In the genomic region with DNA sequence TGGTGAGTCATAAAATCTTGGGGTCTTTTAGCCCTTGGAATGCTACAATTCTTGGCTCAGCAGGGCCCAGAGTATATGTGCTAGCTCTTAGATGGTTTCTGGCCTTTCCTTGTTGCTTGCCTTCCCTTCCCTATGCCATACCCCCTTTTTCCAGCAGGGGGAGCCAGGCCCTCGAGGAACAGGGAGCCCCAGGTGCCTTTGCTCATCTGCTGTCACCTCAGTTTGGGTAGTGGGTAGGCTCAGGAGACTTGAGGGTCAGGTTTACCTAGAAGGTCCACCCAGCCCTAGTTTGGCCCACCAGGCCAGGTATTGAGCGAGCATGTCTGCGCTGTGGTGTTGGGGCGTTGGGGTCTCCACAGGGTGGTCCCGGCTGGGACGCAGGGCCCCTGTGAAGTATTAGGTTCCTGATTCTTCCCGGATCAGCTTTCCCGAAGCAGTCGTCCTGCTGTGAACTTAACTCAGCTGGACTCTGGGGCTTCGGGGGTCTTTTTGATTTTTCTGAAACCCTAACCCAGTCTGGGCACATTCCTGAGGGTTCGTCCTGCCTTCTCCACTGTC, we compare ENCODE assay signal across 8 mouse cellular contexts. TPM values are rescaled to one million over a fixed set of nuclear protein-coding genes. Genes with fewer than 3 reads are reported as not detected.
A peak's percentile ranks its signal among the peaks of the same experiment; 100 is the strongest.
DNase-seq lines count a peak whose midpoint lies in the region; ATAC-seq and TF ChIP-seq lines count a peak whose summit lies in the region.

No protein-coding gene starts in this region.

- 7% methylated on average over 11 of the region's 11 CpGs for WGBS in kidney, adult 2 months
- 18% methylated on average over 11 of the region's 11 CpGs for WGBS in limb, embryonic 11.5 days

- H3K9ac ChIP-seq in limb, embryonic 11.5 days (ENCODE audit: low read length): no peak overlapping the region

- peak; percentile 38; the same call in 1 of the 2 replicates for ATAC-seq in granulocyte monocyte progenitor cell, adult 5-6 weeks (replicated peaks; ENCODE audit: poor library complexity, severe bottlenecking)
- ATAC-seq in limb, embryonic 11.5 days (ENCODE audit: insufficient number of reproducible peaks, low FRiP score, low TSS enrichment, low read depth): no peak; the same call in 1 of the 2 replicates

- no peaks in the 10 kb centered on the region for H3K27me3 ChIP-seq in kidney, adult 2 months (replicated peaks; ENCODE audit: control insufficient read depth, insufficient read depth, low read length)
- H3K27me3 ChIP-seq in limb, embryonic 11.5 days (ENCODE audit: control insufficient read depth, insufficient read depth, low read length): no peaks in the 10 kb centered on the region
- H3K27me3 ChIP-seq in splenic B cell, adult 2 months (ENCODE audit: control insufficient read depth, insufficient read depth, low read length, poor library complexity, severe bottlenecking): no peaks in the 10 kb centered on the region

- no peak overlapping the region for H3K4me2 ChIP-seq in limb, embryonic 11.5 days (ENCODE audit: low read depth, severe bottlenecking)

- intact Hi-C loops in heart, postnatal 25 days (cut with DNase I): no loop called here

- H3K36me3 ChIP-seq in kidney, adult 2 months (ENCODE audit: control insufficient read depth, insufficient read depth, low read length): no peaks in the 10 kb centered on the region
- H3K36me3 ChIP-seq in limb, embryonic 11.5 days (ENCODE audit: control insufficient read depth, insufficient read depth, low read length): no peaks in the 10 kb centered on the region
- no peaks in the 10 kb centered on the region for H3K36me3 ChIP-seq in splenic B cell, adult 2 months (ENCODE audit: control insufficient read depth, insufficient read depth, low read length, poor library complexity, severe bottlenecking)

- no peaks in the 10 kb centered on the region for H3K9me3 ChIP-seq in limb, embryonic 11.5 days (ENCODE audit: control insufficient read depth, low read length)

- H3K27ac ChIP-seq in kidney, adult 2 months (ENCODE audit: insufficient read depth, low read depth, low read length): no peak overlapping the region
- H3K27ac ChIP-seq in limb, embryonic 11.5 days (replicated peaks; ENCODE audit: low read depth, low read length): no peak overlapping the region

- no peaks in the 10 kb centered on the region for H3K4me1 ChIP-seq in kidney, adult 2 months (ENCODE audit: control insufficient read depth, insufficient read depth, low read length)
- no peaks in the 10 kb centered on the region for H3K4me1 ChIP-seq in limb, embryonic 11.5 days (ENCODE audit: control insufficient read depth, insufficient read depth, low read length)

- H3K4me3 ChIP-seq in kidney, adult 2 months (ENCODE audit: insufficient read depth, low read depth, low read length): no peak overlapping the region
- no peak overlapping the region for H3K4me3 ChIP-seq in limb, embryonic 11.5 days (ENCODE audit: low read depth, low read length)

- DNase-seq in heart, adult 11 months: peak; percentile 92
- no peak for DNase-seq in heart, postnatal 25 days (ENCODE audit: low spot score)
- DNase-seq in embryo, embryonic 11.5 days (ENCODE audit: low read depth, low spot score): peak; percentile 73
- peak; percentile 72 for DNase-seq in kidney, adult 2 months
- DNase-seq in limb, embryonic 11.5 days (ENCODE audit: low spot score): peak; percentile 92
- DNase-seq in monocyte, adult 2 months (ENCODE audit: low read depth in 1 of 2, low spot score in 2 of 2): peak; percentile 11 to 54
- DNase-seq in splenic B cell, adult 2 months (ENCODE audit: low read depth, low spot score): peak; percentile 74

- TF ChIP-seq CTCF in kidney, adult 2 months (conservative IDR thresholded peaks at IDR 0.05; ENCODE audit: insufficient read depth, insufficient read length, low read depth, low read length): peak; percentile 88

- no peak for TF ChIP-seq POLR2A in kidney, adult 2 months (IDR thresholded peaks at IDR 0.05; ENCODE audit: low read depth, low read length)

RNA-seq across cellular contexts. Expression of gene Lactbl1, which starts 26.6 kb away (rescaled TPM):
- total RNA-seq in heart, postnatal 25 days (2021): not detected
- total RNA-seq in granulocyte monocyte progenitor cell, adult 5-6 weeks (2014; fragmentation: Nextera tagmentation): 0.36 TPM in 1 of 2 replicates, not detected in the other
- 0.09 TPM in 1 of 2 replicates, not detected in the other for total RNA-seq in granulocyte monocyte progenitor cell, adult 5-6 weeks (2017)
- polyA plus RNA-seq in kidney, adult 2 months (2012; rRNA removed): not detected in 2 replicates
- polyA plus RNA-seq in limb, embryonic 11.5 days (2014; fragmentation: Nextera tagmentation; extraction: Ambion mirVana): not detected in 2 replicates

RNA-seq across cellular contexts. Expression of gene Tex46, which starts 38.8 kb away (rescaled TPM):
- total RNA-seq in heart, postnatal 25 days (2021): not detected
- not detected in 2 replicates for total RNA-seq in granulocyte monocyte progenitor cell, adult 5-6 weeks (2014; fragmentation: Nextera tagmentation)
- not detected in 2 replicates for total RNA-seq in granulocyte monocyte progenitor cell, adult 5-6 weeks (2017)
- polyA plus RNA-seq in kidney, adult 2 months (2012; rRNA removed): not detected in 2 replicates
- not detected in 2 replicates for polyA plus RNA-seq in limb, embryonic 11.5 days (2014; fragmentation: Nextera tagmentation; extraction: Ambion mirVana)

RNA-seq across cellular contexts. Expression of gene Kdm1a, which starts 46.5 kb away (rescaled TPM):
- total RNA-seq in heart, postnatal 25 days (2021): 10 to 100 TPM; 28.9 to 31.9 TPM
- total RNA-seq in granulocyte monocyte progenitor cell, adult 5-6 weeks (2014; fragmentation: Nextera tagmentation): 57.8 and 60.8 TPM in 2 replicates
- 53.4 and 59.4 TPM in 2 replicates for total RNA-seq in granulocyte monocyte progenitor cell, adult 5-6 weeks (2017)
- 21.0 and 21.1 TPM in 2 replicates for polyA plus RNA-seq in kidney, adult 2 months (2012; rRNA removed)
- polyA plus RNA-seq in limb, embryonic 11.5 days (2014; fragmentation: Nextera tagmentation; extraction: Ambion mirVana): 75.3 and 82.3 TPM in 2 replicates
